Mouse (Mus musculus): Measurements from ENCODE around the gene Prkce. TPM values are rescaled to one million over a fixed set of nuclear protein-coding genes. Genes with fewer than 3 reads are reported as not detected.

The Prkce gene
- polyA plus RNA-seq, 1 experiment, result 1.9 TPM

GRCm38 (mm10) chr17:86358847-86359246 lies 191.3 kb downstream of the Prkce start:
- H3K27me3 ChIP-seq (ENCODE audit: control insufficient read depth, insufficient read depth, insufficient read length), result no peaks in the 10 kb centered on the region
- H3K4me3 ChIP-seq, result no peak overlapping the region
- no peak overlapping the region for H3ac ChIP-seq (ENCODE audit: control insufficient read depth, insufficient read length)
- H3K36me3 ChIP-seq (ENCODE audit: control insufficient read depth, insufficient read depth), result no peaks in the 10 kb centered on the region
- H3K4me2 ChIP-seq (ENCODE audit: low read depth), result no peak overlapping the region
- TF ChIP-seq TCF12 (IDR thresholded peaks at IDR 0.05; ENCODE audit: insufficient read depth, poor library complexity, severe bottlenecking) (no peak), E2F4 (IDR thresholded peaks at IDR 0.05; ENCODE audit: insufficient read depth) (no peak), MAX (IDR thresholded peaks at IDR 0.05; ENCODE audit: low read depth) (no peak), CEBPB (IDR thresholded peaks at IDR 0.05; ENCODE audit: insufficient read depth, poor library complexity, severe bottlenecking) (no peak)
- H3K79me2 ChIP-seq (ENCODE audit: control insufficient read depth, insufficient read depth), result no peaks in the 10 kb centered on the region

- Histone ChIP-seq H3ac (ENCODE audit: control insufficient read depth, insufficient read length) (no peak overlapping the region), H3K4me2 (ENCODE audit: low read depth) (peak overlapping the region; percentile 6), H3K79me2 (ENCODE audit: control insufficient read depth, insufficient read depth) (no peaks in the 10 kb centered on the region), H3K27me3 (ENCODE audit: control insufficient read depth, insufficient read depth, insufficient read length) (no peaks in the 10 kb centered on the region), H3K4me3 (no peak overlapping the region), H3K36me3 (ENCODE audit: control insufficient read depth, insufficient read depth) (no peaks in the 10 kb centered on the region)
- TF ChIP-seq MAX (IDR thresholded peaks at IDR 0.05; ENCODE audit: low read depth) (no peak), CEBPB (IDR thresholded peaks at IDR 0.05; ENCODE audit: insufficient read depth, poor library complexity, severe bottlenecking) (no peak), TCF3 (IDR thresholded peaks at IDR 0.05; ENCODE audit: insufficient read length, low read depth) (no peak), SRF (IDR thresholded peaks at IDR 0.05; ENCODE audit: control insufficient read depth, insufficient read length, low read depth) (no peak), E2F4 (IDR thresholded peaks at IDR 0.05; ENCODE audit: insufficient read depth) (no peak), POLR2AphosphoS2 (IDR thresholded peaks at IDR 0.05; ENCODE audit: insufficient read length, low read depth) (no peak), REST (IDR thresholded peaks at IDR 0.05; ENCODE audit: insufficient read depth, insufficient read length) (no peak), USF1 (IDR thresholded peaks at IDR 0.05; ENCODE audit: low read depth) (no peak), MYOD1 (IDR thresholded peaks at IDR 0.05; ENCODE audit: control insufficient read depth in 1 of 3, insufficient read length in 2 of 3, low read depth in 2 of 3) (no peak), MYOG (IDR thresholded peaks at IDR 0.05; ENCODE audit: control insufficient read depth in 1 of 3, insufficient read depth in 1 of 3, insufficient read length in 2 of 3, low read depth in 2 of 3) (no peak), TCF12 (IDR thresholded peaks at IDR 0.05; ENCODE audit: insufficient read depth, poor library complexity, severe bottlenecking) (no peak)
Measured at GRCm38 (mm10) chr17:86360849-86361248, 193.3 kb downstream of the Prkce start.

GRCm38 (mm10) chr17:86363356-86363755 lies 195.8 kb downstream of the Prkce start:
- no peaks in the 10 kb centered on the region for H3K36me3 ChIP-seq (ENCODE audit: control insufficient read depth, insufficient read depth)
- TF ChIP-seq MYOG (IDR thresholded peaks at IDR 0.05; ENCODE audit: control insufficient read depth in 1 of 3, insufficient read depth in 1 of 3, insufficient read length in 2 of 3, low read depth in 2 of 3) (peak in 1 of 3 experiments; percentile 31), MAX (IDR thresholded peaks at IDR 0.05; ENCODE audit: low read depth) (no peak), MYOD1 (IDR thresholded peaks at IDR 0.05; ENCODE audit: control insufficient read depth in 1 of 3, insufficient read length in 2 of 3, low read depth in 2 of 3) (peak in 2 of 3 experiments; percentile 22 to 48), REST (IDR thresholded peaks at IDR 0.05; ENCODE audit: insufficient read depth, insufficient read length) (no peak)
- H3K4me2 ChIP-seq (ENCODE audit: low read depth), result no peak overlapping the region
- no peak overlapping the region for H3K4me3 ChIP-seq
- H3K27me3 ChIP-seq (ENCODE audit: control insufficient read depth, insufficient read depth, insufficient read length), result no peaks in the 10 kb centered on the region
- H3K79me2 ChIP-seq (ENCODE audit: control insufficient read depth, insufficient read depth), result no peaks in the 10 kb centered on the region
- H3ac ChIP-seq (ENCODE audit: control insufficient read depth, insufficient read length), result no peak overlapping the region

- H3ac ChIP-seq (ENCODE audit: control insufficient read depth, insufficient read length), result no peak overlapping the region
- no peaks in the 10 kb centered on the region for H3K79me2 ChIP-seq (ENCODE audit: control insufficient read depth, insufficient read depth)
- H3K27me3 ChIP-seq (ENCODE audit: control insufficient read depth, insufficient read depth, insufficient read length), result no peaks in the 10 kb centered on the region
- no peak overlapping the region for H3K4me3 ChIP-seq
- no peak overlapping the region for H3K4me2 ChIP-seq (ENCODE audit: low read depth)
- TF ChIP-seq MYOD1 (IDR thresholded peaks at IDR 0.05; ENCODE audit: control insufficient read depth in 1 of 3, insufficient read length in 2 of 3, low read depth in 2 of 3) (no peak), REST (IDR thresholded peaks at IDR 0.05; ENCODE audit: insufficient read depth, insufficient read length) (no peak), USF1 (IDR thresholded peaks at IDR 0.05; ENCODE audit: low read depth) (no peak), POLR2AphosphoS2 (IDR thresholded peaks at IDR 0.05; ENCODE audit: insufficient read length, low read depth) (no peak), POLR2A (IDR thresholded peaks at IDR 0.05; ENCODE audit: insufficient read length, low read depth) (no peak), E2F4 (IDR thresholded peaks at IDR 0.05; ENCODE audit: insufficient read depth) (no peak), MYOG (IDR thresholded peaks at IDR 0.05; ENCODE audit: control insufficient read depth in 1 of 3, insufficient read depth in 1 of 3, insufficient read length in 2 of 3, low read depth in 2 of 3) (no peak), SRF (IDR thresholded peaks at IDR 0.05; ENCODE audit: control insufficient read depth, insufficient read length, low read depth) (no peak), CEBPB (IDR thresholded peaks at IDR 0.05; ENCODE audit: insufficient read depth, poor library complexity, severe bottlenecking) (no peak)
- no peaks in the 10 kb centered on the region for H3K36me3 ChIP-seq (ENCODE audit: control insufficient read depth, insufficient read depth)
Measured at GRCm38 (mm10) chr17:86364349-86365075, 196.9 kb downstream of the Prkce start.

GRCm38 (mm10) chr17:86366919-86367318 lies 199.3 kb downstream of the Prkce start:
- no peak overlapping the region for H3ac ChIP-seq (ENCODE audit: control insufficient read depth, insufficient read length)
- no peaks in the 10 kb centered on the region for H3K79me2 ChIP-seq (ENCODE audit: control insufficient read depth, insufficient read depth)
- no peaks in the 10 kb centered on the region for H3K27me3 ChIP-seq (ENCODE audit: control insufficient read depth, insufficient read depth, insufficient read length)
- TF ChIP-seq MYOD1 (IDR thresholded peaks at IDR 0.05; ENCODE audit: control insufficient read depth in 1 of 3, insufficient read length in 2 of 3, low read depth in 2 of 3), result no peak
- no peak for TF ChIP-seq POLR2AphosphoS2 (IDR thresholded peaks at IDR 0.05; ENCODE audit: insufficient read length, low read depth)
- no peak for TF ChIP-seq MAX (IDR thresholded peaks at IDR 0.05; ENCODE audit: low read depth)
- no peak for TF ChIP-seq POLR2A (IDR thresholded peaks at IDR 0.05; ENCODE audit: insufficient read length, low read depth)
- no peak for TF ChIP-seq SRF (IDR thresholded peaks at IDR 0.05; ENCODE audit: control insufficient read depth, insufficient read length, low read depth)
- no peak for TF ChIP-seq TCF12 (IDR thresholded peaks at IDR 0.05; ENCODE audit: insufficient read depth, poor library complexity, severe bottlenecking)
- no peak for TF ChIP-seq REST (IDR thresholded peaks at IDR 0.05; ENCODE audit: insufficient read depth, insufficient read length)
- TF ChIP-seq E2F4 (IDR thresholded peaks at IDR 0.05; ENCODE audit: insufficient read depth), result no peak
- TF ChIP-seq CEBPB (IDR thresholded peaks at IDR 0.05; ENCODE audit: insufficient read depth, poor library complexity, severe bottlenecking), result no peak
- no peak for TF ChIP-seq TCF3 (IDR thresholded peaks at IDR 0.05; ENCODE audit: insufficient read length, low read depth)
- TF ChIP-seq MYOG (IDR thresholded peaks at IDR 0.05; ENCODE audit: control insufficient read depth in 1 of 3, insufficient read depth in 1 of 3, insufficient read length in 2 of 3, low read depth in 2 of 3), result no peak
- no peak for TF ChIP-seq USF1 (IDR thresholded peaks at IDR 0.05; ENCODE audit: low read depth)
- no peak overlapping the region for H3K4me2 ChIP-seq (ENCODE audit: low read depth)
- H3K4me3 ChIP-seq, result no peak overlapping the region
- H3K36me3 ChIP-seq (ENCODE audit: control insufficient read depth, insufficient read depth), result no peaks in the 10 kb centered on the region
